Mouse (Mus musculus) hindbrain, postnatal 0 days (tissue): ENCODE measurements at regions not wholly inside any gene's neighbourhood (a gene's known extent, or its start where the extent isn't known, plus 50 kb on each side); places are given as distances from the start of the nearest gene placed in this dataset.
A peak's percentile ranks its signal among the peaks of the same experiment; 100 is the strongest.

Source experiments
- ATAC-seq: fragments of 200-750 bp; cut with Nextera tagmentation; 2 replicates; pipeline ENCODE4 v1.8.0; 2017; ENCODE audit warnings: mild to moderate bottlenecking, moderate TSS enrichment, moderate library complexity
- DNase-seq: peaks from one replicate; pipeline ENCODE4 v3.0.0-alpha.2; 2015; ENCODE audit warnings: low spot score
- H3K27ac ChIP-seq: fragments of 300-500 bp; sonication (generic); 2 replicates; pipeline ENCODE4 v1.5.1; 2014; ENCODE audit warnings: mild to moderate bottlenecking
- H3K27me3 ChIP-seq: fragments of 300-500 bp; sonication (generic); 2 replicates; pipeline ENCODE4 v1.6.1; 2014; ENCODE audit warnings: low read length, mixed read lengths; ENCODE audit not compliant: insufficient read depth
- H3K36me3 ChIP-seq: fragments of 300-500 bp; sonication (generic); 2 replicates; pipeline ENCODE4 v1.6.1; 2014; ENCODE audit warnings: low read length, mixed read lengths; ENCODE audit not compliant: insufficient read depth
- H3K4me1 ChIP-seq: fragments of 300-500 bp; sonication (generic); 2 replicates; pipeline ENCODE4 v1.6.1; 2014; ENCODE audit warnings: antibody characterized with exemption, low read length, mixed read lengths; ENCODE audit not compliant: insufficient read depth
- H3K4me2 ChIP-seq: fragments of 300-500 bp; sonication (generic); 2 replicates; pipeline ENCODE4 v1.6.1; 2014; ENCODE audit warnings: low read depth, mild to moderate bottlenecking, low read length, moderate library complexity, mixed read lengths
- H3K4me3 ChIP-seq: fragments of 300-500 bp; sonication (generic); 2 replicates; pipeline ENCODE4 v1.5.1; 2014; ENCODE audit warnings: low read length
- H3K9ac ChIP-seq: fragments of 300-500 bp; sonication (generic); replicated peaks from 2 replicates; pipeline ENCODE4 v1.6.1; 2014; ENCODE audit warnings: mild to moderate bottlenecking, low read length, moderate library complexity, mixed read lengths
- H3K9me3 ChIP-seq: fragments of 300-500 bp; sonication (generic); 2 replicates; pipeline ENCODE4 v1.6.1; 2016; ENCODE audit warnings: low read length, mixed read lengths
- CTCF ChIP-seq: IDR thresholded peaks from 2 replicates; pipeline ENCODE4 v1.5.1; 2016; ENCODE audit warnings: antibody characterized with exemption, control low read depth, low read depth
- WGBS: fragments of 180-500 bp; shearing (Covaris S2); extraction: QIAGEN DNeasy Blood & Tissue Kit; methylation state at CpG from one replicate; pipeline ENCODE4 v1.1.7; 2014; 5-methylcytosine and 5-hydroxymethylcytosine counted together

GRCm38 (mm10) chr1:28453469-28453868 is 326.6 kb downstream of the Gm597 start:
- Histone ChIP-seq H3K4me1 (no peaks in the 10 kb centered on the region), H3K27ac (no peak overlapping the region), H3K4me3 (no peak overlapping the region), H3K27me3 (no peaks in the 10 kb centered on the region), H3K9ac (no peak overlapping the region), H3K9me3 (no peaks in the 10 kb centered on the region), H3K36me3 (no peaks in the 10 kb centered on the region), H3K4me2 (no peak overlapping the region)
- DNase-seq (peak; percentile 23), ATAC-seq (no peak)
- TF ChIP-seq CTCF: no peak
- 65% methylated on average over 4 of the region's 4 CpGs for WGBS

GRCm38 (mm10) chr1:28425371-28425770 is 354.7 kb downstream of the Gm597 start:
- ATAC-seq (no peak), DNase-seq (no peak)
- H3K4me2 ChIP-seq: no peak overlapping the region
- H3K27ac ChIP-seq: no peak overlapping the region
- H3K36me3 ChIP-seq: no peaks in the 10 kb centered on the region
- no peak overlapping the region for H3K9ac ChIP-seq
- no peak overlapping the region for H3K4me3 ChIP-seq
- no peaks in the 10 kb centered on the region for H3K4me1 ChIP-seq
- TF ChIP-seq CTCF: no peak
- H3K9me3 ChIP-seq: no peaks in the 10 kb centered on the region
- no peaks in the 10 kb centered on the region for H3K27me3 ChIP-seq
- 68% methylated on average over 1 of the region's 1 CpGs for WGBS
